In genomic region chr1:72876111-72876510, GRCm38 (mm10) we compare ENCODE assay signal across 12 mouse cellular contexts. TPM values are rescaled to one million over a fixed set of nuclear protein-coding genes. Genes with fewer than 3 reads are reported as not detected.
A peak's percentile ranks its signal among the peaks of the same experiment; 100 is the strongest.
DNase-seq lines count a peak whose midpoint lies in the region; ATAC-seq lines count a peak whose summit lies in the region.
"Had no signal": no experiment of that assay in that cellular context is flagged by ENCODE, and none has a peak within 500 bp of the region (broad histone marks: within the 10 kb centered on the region; RNA-seq: fewer than 3 reads in every experiment).

No protein-coding gene starts in this region.

- DNase-seq in heart, embryonic 10.5 days (ENCODE audit: low spot score): no peak
- DNase-seq in lung, postnatal 10 days: peak; percentile 54
- no peak for DNase-seq in lung, adult 18-20 months
- DNase-seq in embryonic facial prominence, embryonic 11.5 days (ENCODE audit: low spot score): peak; percentile 62
- no peak for DNase-seq in urinary bladder, postnatal 4 days (ENCODE audit: low spot score in 2 of 2)
- DNase-seq in right cerebral cortex, postnatal 4 days: no peak
- DNase-seq: gastrocnemius, postnatal 25 days; kidney, postnatal 4 days; thymus, adult 18-20 months had no signal

- 46% methylated on average over 3 of the region's 3 CpGs for WGBS in heart, embryonic 10.5 days
- WGBS in heart, embryonic 12.5 days: 52% methylated on average over 3 of the region's 3 CpGs
- 43% methylated on average over 3 of the region's 3 CpGs for WGBS in embryonic facial prominence, embryonic 11.5 days
- 21% methylated on average over 3 of the region's 3 CpGs for WGBS in stomach, embryonic 14.5 days

- no peak for ATAC-seq in heart, embryonic 12.5 days (ENCODE audit: insufficient number of reproducible peaks, low FRiP score)
- no peak for ATAC-seq in embryonic facial prominence, embryonic 11.5 days (replicated peaks; ENCODE audit: insufficient number of reproducible peaks, low FRiP score, low TSS enrichment, low read depth)
- ATAC-seq in stomach, embryonic 14.5 days (ENCODE audit: insufficient number of reproducible peaks, insufficient read depth, low FRiP score, low read depth): no peak

- peaks cover 30% of the 10 kb centered on the region for H3K4me1 ChIP-seq in heart, embryonic 10.5 days
- H3K4me1 ChIP-seq in heart, embryonic 12.5 days (replicated peaks): peaks cover 25% of the 10 kb centered on the region
- no peaks in the 10 kb centered on the region for H3K4me1 ChIP-seq in embryonic facial prominence, embryonic 11.5 days (ENCODE audit: control insufficient read depth, insufficient read depth, low read length)
- peaks cover 21% of the 10 kb centered on the region for H3K4me1 ChIP-seq in stomach, embryonic 14.5 days (ENCODE audit: control insufficient read depth, insufficient read depth, low read length)

- no peak overlapping the region for H3K4me2 ChIP-seq in heart, embryonic 12.5 days
- H3K4me2 ChIP-seq in embryonic facial prominence, embryonic 11.5 days (ENCODE audit: low read depth, low read length): no peak overlapping the region
- H3K4me2 ChIP-seq in stomach, embryonic 14.5 days (replicated peaks; ENCODE audit: low read depth, low read length): 0 out of 2 replicates have a peak overlapping the region, but pooled peaks have one; percentile 83

- H3K27me3 ChIP-seq in heart, embryonic 10.5 days (ENCODE audit: insufficient read depth, poor library complexity, severe bottlenecking): no peaks in the 10 kb centered on the region
- no peaks in the 10 kb centered on the region for H3K27me3 ChIP-seq in heart, embryonic 12.5 days (replicated peaks)
- H3K27me3 ChIP-seq in embryonic facial prominence, embryonic 11.5 days (ENCODE audit: control insufficient read depth, insufficient read depth, low read length): peaks cover 2% of the 10 kb centered on the region; the same call in 1 of the 2 replicates
- no peaks in the 10 kb centered on the region for H3K27me3 ChIP-seq in stomach, embryonic 14.5 days (ENCODE audit: control insufficient read depth, insufficient read depth, low read length)

- no peaks in the 10 kb centered on the region for H3K36me3 ChIP-seq in heart, embryonic 10.5 days
- H3K36me3 ChIP-seq in heart, embryonic 12.5 days: no peaks in the 10 kb centered on the region
- no peaks in the 10 kb centered on the region for H3K36me3 ChIP-seq in embryonic facial prominence, embryonic 11.5 days (replicated peaks; ENCODE audit: control insufficient read depth, insufficient read depth, low read depth, low read length)
- H3K36me3 ChIP-seq in stomach, embryonic 14.5 days (ENCODE audit: control insufficient read depth, insufficient read depth, low read length): no peaks in the 10 kb centered on the region
- H3K36me3 ChIP-seq: G1E had no signal

- no peak overlapping the region for H3K4me3 ChIP-seq in heart, embryonic 10.5 days
- H3K4me3 ChIP-seq in heart, embryonic 12.5 days: no peak overlapping the region
- no peak overlapping the region for H3K4me3 ChIP-seq in embryonic facial prominence, embryonic 11.5 days (ENCODE audit: low read depth, low read length)
- no peak overlapping the region for H3K4me3 ChIP-seq in stomach, embryonic 14.5 days (ENCODE audit: low read depth, low read length)

- H3K9ac ChIP-seq in heart, embryonic 12.5 days: no peak overlapping the region
- H3K9ac ChIP-seq in embryonic facial prominence, embryonic 11.5 days (replicated peaks; ENCODE audit: low read length): no peak overlapping the region
- no peak overlapping the region for H3K9ac ChIP-seq in stomach, embryonic 14.5 days (replicated peaks; ENCODE audit: low read depth, low read length)

- H3K27ac ChIP-seq in heart, embryonic 10.5 days: peak overlapping the region; percentile 49; the same call in 1 of the 2 replicates
- H3K27ac ChIP-seq in heart, embryonic 12.5 days (ENCODE audit: poor library complexity, severe bottlenecking): no peak overlapping the region
- no peak overlapping the region for H3K27ac ChIP-seq in embryonic facial prominence, embryonic 11.5 days (replicated peaks; ENCODE audit: low read depth, low read length)
- H3K27ac ChIP-seq in stomach, embryonic 14.5 days (ENCODE audit: low read length): 0 out of 2 replicates have a peak overlapping the region, but pooled peaks have one; percentile 12

- H3K9me3 ChIP-seq in heart, embryonic 10.5 days: no peaks in the 10 kb centered on the region
- H3K9me3 ChIP-seq in heart, embryonic 12.5 days (replicated peaks): no peaks in the 10 kb centered on the region
- no peaks in the 10 kb centered on the region for H3K9me3 ChIP-seq in embryonic facial prominence, embryonic 11.5 days (replicated peaks; ENCODE audit: control insufficient read depth, low read length)
- H3K9me3 ChIP-seq in stomach, embryonic 14.5 days (ENCODE audit: control insufficient read depth, low read depth, low read length): no peaks in the 10 kb centered on the region
- H3K9me3 ChIP-seq: G1E had no signal

RNA-seq across cellular contexts. Expression of gene Igfbp5, which starts 1.4 kb away (rescaled TPM):
- 158 and 178 TPM in 2 replicates for polyA plus RNA-seq in heart, embryonic 10.5 days (2016; fragmentation: Nextera tagmentation; extraction: Ambion mirVana)
- 179 and 184 TPM in 2 replicates for polyA plus RNA-seq in heart, embryonic 12.5 days (2016; fragmentation: Nextera tagmentation; extraction: Ambion mirVana)
- polyA plus RNA-seq in embryonic facial prominence, embryonic 11.5 days (2014; fragmentation: Nextera tagmentation; extraction: Ambion mirVana): 69.4 and 71.2 TPM in 2 replicates
- polyA plus RNA-seq in stomach, embryonic 14.5 days (2014; fragmentation: Nextera tagmentation; extraction: Ambion mirVana): 126 and 127 TPM in 2 replicates

RNA-seq across cellular contexts. Expression of gene Igfbp2, which starts 51.8 kb away (rescaled TPM):
- polyA plus RNA-seq in heart, embryonic 10.5 days (2016; fragmentation: Nextera tagmentation; extraction: Ambion mirVana): 137 and 226 TPM in 2 replicates
- polyA plus RNA-seq in heart, embryonic 12.5 days (2016; fragmentation: Nextera tagmentation; extraction: Ambion mirVana): 91.7 and 93.5 TPM in 2 replicates
- polyA plus RNA-seq in embryonic facial prominence, embryonic 11.5 days (2014; fragmentation: Nextera tagmentation; extraction: Ambion mirVana): 368 and 450 TPM in 2 replicates
- 631 and 633 TPM in 2 replicates for polyA plus RNA-seq in stomach, embryonic 14.5 days (2014; fragmentation: Nextera tagmentation; extraction: Ambion mirVana)
- polyA plus RNA-seq: G1E had no signal

Comparison
In these comparisons a context has a peak if more than half of its experiments do, and no peak if none do; other contexts are left out.
1. DNase-seq: peak in lung, postnatal 10 days (single experiment) and embryonic facial prominence, embryonic 11.5 days (single experiment); none in heart, embryonic 10.5 days (single experiment), lung, adult 18-20 months (0 of 2), urinary bladder, postnatal 4 days (0 of 2) and right cerebral cortex, postnatal 4 days (single experiment).
2. H3K27ac ChIP-seq: peak in heart, embryonic 10.5 days (single experiment) and stomach, embryonic 14.5 days (single experiment); none in heart, embryonic 12.5 days (single experiment) and embryonic facial prominence, embryonic 11.5 days (single experiment).